Mouse (Mus musculus): ENCODE measurements around the gene Camk2n1. TPM values are rescaled to one million over a fixed set of nuclear protein-coding genes. Genes with fewer than 3 reads are reported as not detected.

Gene Camk2n1
- polyA plus RNA-seq, 1 experiment from 2014 or later = 21.9 TPM

- CTCF ChIA-PET = no interaction called here
- TF ChIP-seq CTCF (IDR thresholded peaks at IDR 0.05) = no peak
Observed at GRCm38 (mm10) chr4:138456536-138456935, 2.4 kb downstream of the Camk2n1 start.

GRCm38 (mm10) chr4:138457091-138457490, 3.0 kb downstream of the Camk2n1 start:
- ATAC-seq (no peak), DNase-seq (ENCODE audit: low read depth, low spot score) (no peak)
- ChIA-PET CTCF (no interaction called here), POLR2A (no interaction called here)
- H3K27me3 ChIP-seq = no peaks in the 10 kb centered on the region
- TF ChIP-seq CTCF (IDR thresholded peaks at IDR 0.05) = no peak
- in situ Hi-C loops (cut with MboI; ENCODE audit: low pct_unique_long_range_greater_than_20kb) = no loop called here

More at GRCm38 (mm10) chr4:138456536-138456935, 2.4 kb downstream of the Camk2n1 start:
- H3K27me3 ChIP-seq = no peaks in the 10 kb centered on the region
- in situ Hi-C loops (cut with MboI; ENCODE audit: low pct_unique_long_range_greater_than_20kb) = no loop called here
- ATAC-seq = no peak
- POLR2A ChIA-PET = interaction anchor here (0.6 to 0.7 kb wide), 2 partner anchors 10 to 114 kb away, joined by 4 read pairs; no protein-coding TSS in a partner anchor
- no peak for DNase-seq (ENCODE audit: low read depth, low spot score)

- no peak for DNase-seq (ENCODE audit: low read depth, low spot score)
- in situ Hi-C loops (cut with MboI; ENCODE audit: low pct_unique_long_range_greater_than_20kb) = no loop called here
Observed at GRCm38 (mm10) chr4:138458171-138458570, 4.1 kb downstream of the Camk2n1 start.

GRCm38 (mm10) chr4:138458735-138459440, 4.8 kb downstream of the Camk2n1 start:
- CTCF ChIA-PET = interaction anchor here (1.3 to 1.9 kb wide), 3 partner anchors 12 to 103 kb away, joined by 4 to 11 read pairs (median 5); no protein-coding TSS in a partner anchor
- no peak for TF ChIP-seq CTCF (IDR thresholded peaks at IDR 0.05)

More at GRCm38 (mm10) chr4:138458171-138458570, 4.1 kb downstream of the Camk2n1 start:
- ATAC-seq = no peak
- no peaks in the 10 kb centered on the region for H3K27me3 ChIP-seq
- no peak for TF ChIP-seq CTCF (IDR thresholded peaks at IDR 0.05)
- ChIA-PET POLR2A (no interaction called here), CTCF (interaction anchor here (1.4 kb wide), 1 partner anchor 104 kb away, joined by 5 read pairs; no protein-coding TSS in a partner anchor)

GRCm38 (mm10) chr4:138459775-138460174, 5.7 kb downstream of the Camk2n1 start:
- ChIA-PET POLR2A (no interaction called here), CTCF (interaction anchor here (0.9 to 1.9 kb wide), 3 partner anchors 13 to 102 kb away, joined by 3 to 11 read pairs (median 4); no protein-coding TSS in a partner anchor)
- in situ Hi-C loops (cut with MboI; ENCODE audit: low pct_unique_long_range_greater_than_20kb) = loop anchor here (5.0 kb wide), 1 partner anchor 48 kb away; no protein-coding TSS in a partner anchor
- DNase-seq (ENCODE audit: low read depth, low spot score) (no peak), ATAC-seq (peak; percentile 50)
- no peaks in the 10 kb centered on the region for H3K27me3 ChIP-seq
- no peak for TF ChIP-seq CTCF (IDR thresholded peaks at IDR 0.05)

More at GRCm38 (mm10) chr4:138458735-138459440, 4.8 kb downstream of the Camk2n1 start:
- in situ Hi-C loops (cut with MboI; ENCODE audit: low pct_unique_long_range_greater_than_20kb) = no loop called here
- DNase-seq (ENCODE audit: low read depth, low spot score) (no peak), ATAC-seq (no peak)
- POLR2A ChIA-PET = no interaction called here
- H3K27me3 ChIP-seq = no peaks in the 10 kb centered on the region

- no peak for DNase-seq (ENCODE audit: low read depth, low spot score)
- no peaks in the 10 kb centered on the region for H3K27me3 ChIP-seq
- in situ Hi-C loops (cut with MboI; ENCODE audit: low pct_unique_long_range_greater_than_20kb) = loop anchor here (5.0 kb wide), 1 partner anchor 46 kb away; no protein-coding TSS in a partner anchor
- CTCF ChIA-PET = interaction anchor here (1.1 to 1.9 kb wide), 2 partner anchors 14 to 36 kb away, joined by 3 to 11 read pairs; no protein-coding TSS in a partner anchor
- ATAC-seq = no peak
- no peak for TF ChIP-seq CTCF (IDR thresholded peaks at IDR 0.05)
- POLR2A ChIA-PET = no interaction called here
Observed at GRCm38 (mm10) chr4:138460910-138461309, 6.8 kb downstream of the Camk2n1 start.

GRCm38 (mm10) chr4:138461471-138461870, 7.4 kb downstream of the Camk2n1 start:
- no peaks in the 10 kb centered on the region for H3K27me3 ChIP-seq
- DNase-seq (ENCODE audit: low read depth, low spot score) (no peak), ATAC-seq (no peak)
- in situ Hi-C loops (cut with MboI; ENCODE audit: low pct_unique_long_range_greater_than_20kb) = loop anchor here (5.0 kb wide), 1 partner anchor 46 kb away; no protein-coding TSS in a partner anchor
- ChIA-PET POLR2A (no interaction called here), CTCF (interaction anchor here (1.1 kb wide), 1 partner anchor 35 kb away, joined by 3 read pairs; no protein-coding TSS in a partner anchor)
- TF ChIP-seq CTCF (IDR thresholded peaks at IDR 0.05) = no peak

GRCm38 (mm10) chr4:138462971-138463831, 9.1 kb downstream of the Camk2n1 start:
- CTCF ChIA-PET = interaction anchor here (1.1 to 1.8 kb wide), 2 partner anchors 29 to 99 kb away, joined by 3 to 10 read pairs; no protein-coding TSS in a partner anchor
- H3K27me3 ChIP-seq = no peaks in the 10 kb centered on the region
- TF ChIP-seq CTCF (IDR thresholded peaks at IDR 0.05) = no peak
- POLR2A ChIA-PET = interaction anchor here (1.0 to 1.4 kb wide), 2 partner anchors 10 to 28 kb away, joined by 3 read pairs; no protein-coding TSS in a partner anchor
- DNase-seq (ENCODE audit: low read depth, low spot score) = no peak
- peak; percentile 18 for ATAC-seq
- in situ Hi-C loops (cut with MboI; ENCODE audit: low pct_unique_long_range_greater_than_20kb) = loop anchor here (5.0 kb wide), 1 partner anchor 44 kb away; no protein-coding TSS in a partner anchor

GRCm38 (mm10) chr4:138463832-138464487, 9.8 kb downstream of the Camk2n1 start:
- in situ Hi-C loops (cut with MboI; ENCODE audit: low pct_unique_long_range_greater_than_20kb) = loop anchor here (5.0 kb wide), 1 partner anchor 43 kb away; no protein-coding TSS in a partner anchor
- ChIA-PET POLR2A (interaction anchor here (1.0 to 1.4 kb wide), 2 partner anchors 9 to 27 kb away, joined by 3 read pairs; no protein-coding TSS in a partner anchor), CTCF (interaction anchor here (1.1 to 1.8 kb wide), 2 partner anchors 29 to 98 kb away, joined by 3 to 10 read pairs; no protein-coding TSS in a partner anchor)
- no peaks in the 10 kb centered on the region for H3K27me3 ChIP-seq
- peak; percentile 95 for DNase-seq (ENCODE audit: low read depth, low spot score)
- TF ChIP-seq CTCF (IDR thresholded peaks at IDR 0.05) = no peak
- ATAC-seq = peak; percentile 8
